Mouse (Mus musculus) stomach, postnatal 0 days (tissue): ENCODE data around the gene Mmp14.

Experiments used
- CTCF ChIP-seq: IDR thresholded peaks from 2 replicates; pipeline ENCODE4 v1.5.1; 2016; ENCODE audit warnings: antibody characterized with exemption, low read depth, mild to moderate bottlenecking, moderate library complexity
- EP300 ChIP-seq: optimal IDR thresholded peaks from 2 replicates; pipeline ENCODE3; 2016; ENCODE audit warnings: antibody characterized with exemption

GRCm38 (mm10) chr14:54413877-54414700, 17.3 kb upstream of the Mmp14 start:
- no peak for TF ChIP-seq EP300
- no peak for TF ChIP-seq CTCF
